Mouse (Mus musculus): ENCODE results near the gene Nfib. TPM values are rescaled to one million over a fixed set of nuclear protein-coding genes. Genes with fewer than 3 reads are reported as not detected.

Gene Nfib
- polyA plus RNA-seq, 1 experiment = 3.9 TPM

- Histone ChIP-seq H3K27me3 (ENCODE audit: control insufficient read depth, insufficient read depth, low read length) (no peaks in the 10 kb centered on the region), H3K4me1 (replicated peaks; ENCODE audit: control insufficient read depth, insufficient read depth, low read length) (no peaks in the 10 kb centered on the region), H3K36me3 (ENCODE audit: control insufficient read depth, insufficient read depth, low read length) (no peaks in the 10 kb centered on the region), H3K27ac (ENCODE audit: control insufficient read depth, insufficient read depth, low read length) (no peak overlapping the region), H3K4me3 (ENCODE audit: control insufficient read depth, insufficient read depth, low read length) (no peak overlapping the region)
- DNase-seq = no peak
- TF ChIP-seq CTCF (IDR thresholded peaks at IDR 0.05; ENCODE audit: borderline replicate concordance, control insufficient read depth, extremely low read depth, insufficient read depth, low read length, poor library complexity) (no peak), POLR2A (IDR thresholded peaks at IDR 0.05; ENCODE audit: control insufficient read depth, extremely low read depth, insufficient read depth, low read length, poor library complexity) (no peak)
- WGBS = 76% methylated on average over 2 of the region's 2 CpGs
Measured at GRCm38 (mm10) chr4:82398282-82398681, 307.3 kb downstream of the Nfib start.

- 95% methylated on average over 2 of the region's 2 CpGs for WGBS
- no peak overlapping the region for H3K4me3 ChIP-seq (ENCODE audit: control insufficient read depth, insufficient read depth, low read length)
- no peak for DNase-seq
- no peak for TF ChIP-seq CTCF (IDR thresholded peaks at IDR 0.05; ENCODE audit: borderline replicate concordance, control insufficient read depth, extremely low read depth, insufficient read depth, low read length, poor library complexity)
- TF ChIP-seq POLR2A (IDR thresholded peaks at IDR 0.05; ENCODE audit: control insufficient read depth, extremely low read depth, insufficient read depth, low read length, poor library complexity) = no peak
- no peaks in the 10 kb centered on the region for H3K36me3 ChIP-seq (ENCODE audit: control insufficient read depth, insufficient read depth, low read length)
- H3K27me3 ChIP-seq (ENCODE audit: control insufficient read depth, insufficient read depth, low read length) = no peaks in the 10 kb centered on the region
- H3K27ac ChIP-seq (ENCODE audit: control insufficient read depth, insufficient read depth, low read length) = no peak overlapping the region
- no peaks in the 10 kb centered on the region for H3K4me1 ChIP-seq (replicated peaks; ENCODE audit: control insufficient read depth, insufficient read depth, low read length)
Measured at GRCm38 (mm10) chr4:82396805-82397204, 308.7 kb downstream of the Nfib start.

- 89% methylated on average over 4 of the region's 4 CpGs for WGBS
- Histone ChIP-seq H3K4me1 (replicated peaks; ENCODE audit: control insufficient read depth, insufficient read depth, low read length) (no peaks in the 10 kb centered on the region), H3K4me3 (ENCODE audit: control insufficient read depth, insufficient read depth, low read length) (no peak overlapping the region), H3K27me3 (ENCODE audit: control insufficient read depth, insufficient read depth, low read length) (no peaks in the 10 kb centered on the region), H3K27ac (ENCODE audit: control insufficient read depth, insufficient read depth, low read length) (no peak overlapping the region), H3K36me3 (ENCODE audit: control insufficient read depth, insufficient read depth, low read length) (no peaks in the 10 kb centered on the region)
- DNase-seq = no peak
- TF ChIP-seq CTCF (IDR thresholded peaks at IDR 0.05; ENCODE audit: borderline replicate concordance, control insufficient read depth, extremely low read depth, insufficient read depth, low read length, poor library complexity) (no peak), POLR2A (IDR thresholded peaks at IDR 0.05; ENCODE audit: control insufficient read depth, extremely low read depth, insufficient read depth, low read length, poor library complexity) (no peak)
Measured at GRCm38 (mm10) chr4:82396003-82396402, 309.5 kb downstream of the Nfib start.

GRCm38 (mm10) chr4:82394346-82394745 is 311.2 kb downstream of the Nfib start:
- Histone ChIP-seq H3K27me3 (ENCODE audit: control insufficient read depth, insufficient read depth, low read length) (no peaks in the 10 kb centered on the region), H3K27ac (ENCODE audit: control insufficient read depth, insufficient read depth, low read length) (no peak overlapping the region), H3K4me1 (replicated peaks; ENCODE audit: control insufficient read depth, insufficient read depth, low read length) (no peaks in the 10 kb centered on the region), H3K36me3 (ENCODE audit: control insufficient read depth, insufficient read depth, low read length) (no peaks in the 10 kb centered on the region), H3K4me3 (ENCODE audit: control insufficient read depth, insufficient read depth, low read length) (no peak overlapping the region)
- 52% methylated on average over 4 of the region's 4 CpGs for WGBS
- TF ChIP-seq POLR2A (IDR thresholded peaks at IDR 0.05; ENCODE audit: control insufficient read depth, extremely low read depth, insufficient read depth, low read length, poor library complexity) (no peak), CTCF (IDR thresholded peaks at IDR 0.05; ENCODE audit: borderline replicate concordance, control insufficient read depth, extremely low read depth, insufficient read depth, low read length, poor library complexity) (no peak)
- DNase-seq = no peak

GRCm38 (mm10) chr4:82393021-82393420 is 312.5 kb downstream of the Nfib start:
- 84% methylated on average over 4 of the region's 4 CpGs for WGBS
- Histone ChIP-seq H3K4me1 (replicated peaks; ENCODE audit: control insufficient read depth, insufficient read depth, low read length) (no peaks in the 10 kb centered on the region), H3K27ac (ENCODE audit: control insufficient read depth, insufficient read depth, low read length) (no peak overlapping the region), H3K4me3 (ENCODE audit: control insufficient read depth, insufficient read depth, low read length) (no peak overlapping the region), H3K27me3 (ENCODE audit: control insufficient read depth, insufficient read depth, low read length) (no peaks in the 10 kb centered on the region), H3K36me3 (ENCODE audit: control insufficient read depth, insufficient read depth, low read length) (no peaks in the 10 kb centered on the region)
- DNase-seq = no peak
- TF ChIP-seq POLR2A (IDR thresholded peaks at IDR 0.05; ENCODE audit: control insufficient read depth, extremely low read depth, insufficient read depth, low read length, poor library complexity) = no peak
- TF ChIP-seq CTCF (IDR thresholded peaks at IDR 0.05; ENCODE audit: borderline replicate concordance, control insufficient read depth, extremely low read depth, insufficient read depth, low read length, poor library complexity) = no peak

GRCm38 (mm10) chr4:82392496-82392895 is 313.1 kb downstream of the Nfib start:
- 95% methylated on average over 9 of the region's 9 CpGs for WGBS
- DNase-seq = no peak
- H3K27ac ChIP-seq (ENCODE audit: control insufficient read depth, insufficient read depth, low read length) = no peak overlapping the region

GRCm38 (mm10) chr4:82391726-82392472 is 313.7 kb downstream of the Nfib start:
- H3K4me1 ChIP-seq (replicated peaks; ENCODE audit: control insufficient read depth, insufficient read depth, low read length) = no peaks in the 10 kb centered on the region
- H3K4me3 ChIP-seq (ENCODE audit: control insufficient read depth, insufficient read depth, low read length) = no peak overlapping the region
- DNase-seq = no peak
- H3K27me3 ChIP-seq (ENCODE audit: control insufficient read depth, insufficient read depth, low read length) = no peaks in the 10 kb centered on the region
- WGBS = 86% methylated on average over 6 of the region's 6 CpGs
- H3K27ac ChIP-seq (ENCODE audit: control insufficient read depth, insufficient read depth, low read length) = no peak overlapping the region
- H3K36me3 ChIP-seq (ENCODE audit: control insufficient read depth, insufficient read depth, low read length) = no peaks in the 10 kb centered on the region
- TF ChIP-seq CTCF (IDR thresholded peaks at IDR 0.05; ENCODE audit: borderline replicate concordance, control insufficient read depth, extremely low read depth, insufficient read depth, low read length, poor library complexity) (no peak), POLR2A (IDR thresholded peaks at IDR 0.05; ENCODE audit: control insufficient read depth, extremely low read depth, insufficient read depth, low read length, poor library complexity) (no peak)

More at GRCm38 (mm10) chr4:82392496-82392895, 313.1 kb downstream of the Nfib start:
- Histone ChIP-seq H3K27me3 (ENCODE audit: control insufficient read depth, insufficient read depth, low read length) (no peaks in the 10 kb centered on the region), H3K4me3 (ENCODE audit: control insufficient read depth, insufficient read depth, low read length) (no peak overlapping the region), H3K36me3 (ENCODE audit: control insufficient read depth, insufficient read depth, low read length) (no peaks in the 10 kb centered on the region), H3K4me1 (replicated peaks; ENCODE audit: control insufficient read depth, insufficient read depth, low read length) (no peaks in the 10 kb centered on the region)
- no peak for TF ChIP-seq CTCF (IDR thresholded peaks at IDR 0.05; ENCODE audit: borderline replicate concordance, control insufficient read depth, extremely low read depth, insufficient read depth, low read length, poor library complexity)

All from thymus, adult 2 months (tissue).